Mouse (Mus musculus): Measurements from ENCODE around the gene Rars. TPM values are rescaled to one million over a fixed set of nuclear protein-coding genes. Genes with fewer than 3 reads are reported as not detected.
A peak's percentile ranks its signal among the peaks of the same experiment; 100 is the strongest.

Rars gene
- polyA plus RNA-seq (2016; fragmentation: Nextera tagmentation; extraction: Ambion mirVana) = 92.6 and 106 TPM in 2 replicates

DNA sequence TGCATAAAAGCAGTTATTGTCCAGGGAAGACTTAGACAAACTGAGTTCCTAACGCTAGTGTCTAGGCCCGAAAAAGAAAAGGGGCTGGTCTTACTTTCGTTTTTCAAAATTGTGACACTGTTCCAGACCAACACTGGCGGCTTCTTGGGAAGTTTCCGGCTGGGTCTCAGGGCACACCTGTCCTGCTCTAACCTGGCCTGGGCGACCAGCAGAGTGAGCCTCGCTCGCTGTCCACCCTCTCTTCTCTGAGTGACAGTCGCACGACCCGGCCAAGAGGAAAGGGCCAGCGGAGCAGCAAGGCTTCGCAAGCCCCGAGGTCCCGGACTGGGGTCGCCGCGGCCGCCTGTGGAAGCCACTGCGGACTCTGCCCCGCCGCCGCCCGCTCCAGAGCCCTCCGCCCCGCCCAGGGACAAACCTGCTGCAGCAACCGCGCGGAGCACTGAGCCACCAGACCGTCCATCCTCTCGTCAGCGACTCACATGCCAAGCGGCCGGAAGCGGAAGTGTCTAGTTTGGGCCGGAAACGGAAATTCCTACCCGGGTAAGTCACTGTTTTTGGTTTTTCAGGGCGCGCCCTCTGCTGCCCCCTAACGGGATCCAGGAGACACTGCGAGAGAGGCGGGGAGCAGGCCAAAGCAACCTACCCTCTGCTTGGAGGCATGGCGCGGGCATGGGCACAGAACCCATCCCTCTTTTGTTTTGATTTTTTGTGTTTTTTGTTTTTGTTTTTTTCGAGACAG, at the start of gene Rars:
Gene Rars, minus strand, starts transcription at position 485 of the 739 bp plus-strand sequence.
- Histone ChIP-seq H3K27me3 (ENCODE audit: insufficient read depth, poor library complexity, severe bottlenecking) (no peaks in the 10 kb centered on the region), H3K4me1 (peaks cover 26% of the 10 kb centered on the region), H3K9me3 (no peaks in the 10 kb centered on the region), H3K4me3 (peak within 1 kb of the TSS; percentile 80), H3K27ac (peak within 1 kb of the TSS; percentile 86), H3K36me3 (peaks cover 31% of the 10 kb centered on the region)
- WGBS = 2% methylated on average over 46 of the region's 46 CpGs
- peak; percentile 96 for DNase-seq (ENCODE audit: low spot score)

DNA sequence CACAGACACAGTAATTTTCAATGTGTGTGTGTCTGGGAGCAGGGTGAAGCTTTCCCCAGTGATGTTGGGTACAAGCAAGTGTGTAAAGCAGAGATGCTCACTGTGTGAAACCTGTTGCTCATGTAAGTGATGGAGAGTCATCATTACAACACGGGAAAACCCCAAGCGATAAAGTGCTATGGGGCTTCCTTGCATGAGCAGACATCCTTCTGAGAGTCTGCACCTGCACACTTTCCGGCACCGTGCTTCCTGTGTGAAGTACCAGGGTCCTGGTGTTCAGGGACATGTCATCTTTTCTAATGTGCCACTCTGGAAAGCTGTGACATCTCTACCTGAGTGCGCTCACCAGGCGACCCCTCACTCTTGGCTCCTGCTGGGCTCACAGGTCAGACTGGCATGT, 48.5 kb upstream of the Rars start:
- WGBS = 91% methylated on average over 6 of the region's 6 CpGs
- H3K27ac ChIP-seq = no peak overlapping the region
- peaks cover 14% of the 10 kb centered on the region for H3K4me1 ChIP-seq
- H3K4me3 ChIP-seq = no peak overlapping the region
- H3K36me3 ChIP-seq = no peaks in the 10 kb centered on the region
- H3K9me3 ChIP-seq = no peaks in the 10 kb centered on the region
- no peaks in the 10 kb centered on the region for H3K27me3 ChIP-seq (ENCODE audit: insufficient read depth, poor library complexity, severe bottlenecking)
- DNase-seq (ENCODE audit: low spot score) = no peak

DNA sequence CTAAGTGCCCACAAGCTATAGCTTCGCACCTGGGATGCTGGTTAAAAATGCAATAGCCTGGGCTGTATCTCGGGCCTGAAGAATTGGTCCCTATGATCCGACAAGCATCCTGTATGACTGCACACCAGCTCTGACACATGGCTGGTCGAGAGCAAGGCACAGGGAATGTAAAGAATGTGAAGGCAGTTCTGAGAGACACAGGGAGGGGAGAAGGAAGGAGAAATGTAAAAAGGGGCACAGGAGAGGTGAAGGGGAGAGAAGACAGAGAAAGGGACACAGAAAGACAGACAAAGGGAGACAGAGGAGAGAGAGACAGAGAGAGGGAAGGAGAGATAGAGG, 44.2 kb upstream of the Rars start:
- Histone ChIP-seq H3K27me3 (ENCODE audit: insufficient read depth, poor library complexity, severe bottlenecking) (peaks cover 5% of the 10 kb centered on the region; the same call in 1 of the 2 replicates), H3K9me3 (no peaks in the 10 kb centered on the region), H3K36me3 (no peaks in the 10 kb centered on the region), H3K27ac (peak overlapping the region; percentile 72), H3K4me1 (peaks cover 50% of the 10 kb centered on the region), H3K4me3 (no peak overlapping the region)
- no peak for DNase-seq (ENCODE audit: low spot score)
- WGBS = 20% methylated on average over 4 of the region's 4 CpGs

DNA sequence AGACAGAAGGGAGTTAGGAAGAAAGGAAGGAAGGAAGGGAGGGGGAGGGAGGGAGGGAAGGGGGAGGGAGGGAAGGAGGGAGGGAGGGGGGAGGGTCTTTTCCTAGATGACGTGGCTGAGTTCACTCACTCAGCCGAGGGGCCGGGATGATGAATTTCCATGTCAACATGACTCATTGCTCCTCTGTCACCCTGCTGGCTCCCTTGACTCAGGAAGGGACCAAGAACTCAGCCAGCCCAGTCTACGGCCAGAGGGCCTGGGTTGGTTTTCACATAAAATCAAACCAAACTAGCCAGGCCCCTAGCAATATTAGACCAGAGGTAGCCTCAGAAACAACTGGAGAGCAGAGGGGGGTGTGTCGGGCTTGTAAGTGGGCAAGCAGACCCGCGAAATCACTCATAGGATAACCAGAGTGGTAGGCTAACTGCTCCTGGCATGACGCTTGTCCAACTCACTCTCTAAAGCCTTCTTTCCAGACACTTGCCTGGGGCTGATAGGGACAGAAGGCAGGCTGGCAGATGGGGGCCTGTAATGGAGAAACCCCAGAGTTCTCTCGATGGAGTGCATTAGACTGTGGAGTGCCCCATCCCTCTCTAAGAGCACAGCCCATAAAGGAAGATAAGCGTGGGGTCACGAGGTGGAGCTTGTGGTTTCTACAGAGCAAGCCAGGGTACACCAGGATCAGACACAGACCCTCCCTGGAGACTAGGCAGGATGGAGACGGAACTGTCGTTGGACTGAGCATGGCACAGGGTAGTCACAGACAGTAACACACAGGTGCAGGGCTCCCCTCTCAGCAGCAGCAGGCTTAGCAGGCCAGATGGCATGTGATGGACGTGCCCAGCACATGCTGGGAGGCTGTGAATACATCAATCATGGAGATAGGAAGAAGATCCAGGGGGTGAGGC, 43.6 kb upstream of the Rars start:
- peaks cover 5% of the 10 kb centered on the region; the same call in 1 of the 2 replicates for H3K27me3 ChIP-seq (ENCODE audit: insufficient read depth, poor library complexity, severe bottlenecking)
- no peaks in the 10 kb centered on the region for H3K36me3 ChIP-seq
- no peak overlapping the region for H3K4me3 ChIP-seq
- peak overlapping the region; percentile 72 for H3K27ac ChIP-seq
- H3K4me1 ChIP-seq = peaks cover 52% of the 10 kb centered on the region
- WGBS = 28% methylated on average over 14 of the region's 14 CpGs
- DNase-seq (ENCODE audit: low spot score) = no peak
- no peaks in the 10 kb centered on the region for H3K9me3 ChIP-seq

- Histone ChIP-seq H3K36me3 (peaks cover 6% of the 10 kb centered on the region), H3K4me1 (peaks cover 48% of the 10 kb centered on the region), H3K4me3 (peak overlapping the region; percentile 43; the same call in 1 of the 2 replicates), H3K9me3 (no peaks in the 10 kb centered on the region), H3K27me3 (ENCODE audit: insufficient read depth, poor library complexity, severe bottlenecking) (peaks cover 5% of the 10 kb centered on the region; the same call in 1 of the 2 replicates), H3K27ac (peak overlapping the region; percentile 32; the same call in 1 of the 2 replicates)
- WGBS = 21% methylated on average over 21 of the region's 21 CpGs
- DNase-seq (ENCODE audit: low spot score) = no peak
Measured at GRCm38 (mm10) chr11:35873624-35874244, 39.4 kb upstream of the Rars start.

DNA sequence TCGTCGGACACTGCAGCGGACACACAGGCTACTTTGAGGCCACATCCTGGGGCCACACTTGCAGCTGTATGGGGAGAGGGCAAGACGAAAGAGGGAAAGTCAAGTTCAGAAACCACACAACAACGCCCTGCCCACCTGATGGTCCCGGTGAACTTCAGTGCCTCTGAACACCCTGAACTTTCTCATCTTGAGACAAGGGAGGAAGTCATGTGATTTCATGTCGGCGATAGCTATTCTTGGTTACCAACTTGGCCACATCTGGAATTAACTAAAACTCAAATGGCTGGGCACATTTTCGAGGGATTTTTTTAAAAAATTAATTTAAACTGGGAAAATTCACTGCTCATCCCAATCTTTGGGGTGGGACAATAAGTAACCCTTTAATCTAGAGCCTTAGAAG, 36.7 kb upstream of the Rars start:
- no peak for DNase-seq (ENCODE audit: low spot score)
- peaks cover 9% of the 10 kb centered on the region for H3K36me3 ChIP-seq
- H3K4me1 ChIP-seq = peaks cover 29% of the 10 kb centered on the region
- 81% methylated on average over 9 of the region's 9 CpGs for WGBS
- peaks cover 5% of the 10 kb centered on the region; the same call in 1 of the 2 replicates for H3K27me3 ChIP-seq (ENCODE audit: insufficient read depth, poor library complexity, severe bottlenecking)
- H3K27ac ChIP-seq = no peak overlapping the region
- no peak overlapping the region for H3K4me3 ChIP-seq
- no peaks in the 10 kb centered on the region for H3K9me3 ChIP-seq

- Histone ChIP-seq H3K9me3 (no peaks in the 10 kb centered on the region), H3K27ac (peak overlapping the region; percentile 42)
Measured at GRCm38 (mm10) chr11:35866140-35866539, 31.8 kb upstream of the Rars start.

DNA sequence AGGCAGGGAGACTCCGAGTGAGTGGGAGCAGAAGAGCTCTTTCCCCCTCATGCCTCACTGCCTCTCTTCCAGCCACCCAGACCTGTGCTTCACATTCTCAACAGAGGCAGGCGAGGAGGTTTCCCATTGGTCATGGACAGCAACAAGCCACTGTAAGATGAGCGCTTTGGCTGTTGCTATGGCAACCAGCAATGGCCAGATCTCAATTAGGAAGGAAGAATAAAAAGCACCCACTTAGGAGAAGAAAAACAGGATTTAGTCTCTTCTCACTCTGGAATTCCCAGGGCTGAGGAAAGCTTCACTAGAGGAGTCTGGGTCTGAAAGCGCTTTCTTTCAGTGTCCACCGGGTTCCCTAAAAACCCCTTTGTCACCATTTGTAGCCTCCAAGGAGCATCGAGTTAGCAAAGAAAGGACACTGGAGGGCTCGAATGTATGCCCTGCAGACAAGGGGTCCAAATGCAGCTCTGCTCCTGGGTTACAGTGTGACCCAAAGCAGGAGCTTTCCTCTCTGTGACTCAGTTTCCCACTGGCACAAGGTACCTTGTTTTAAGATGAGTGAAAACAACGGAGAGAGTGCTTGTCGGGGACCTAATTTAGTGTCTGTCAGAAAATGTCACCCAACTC, 30.8 kb upstream of the Rars start:
- no peaks in the 10 kb centered on the region for H3K9me3 ChIP-seq
- H3K36me3 ChIP-seq = peaks cover 12% of the 10 kb centered on the region
- no peak for DNase-seq (ENCODE audit: low spot score)
- H3K4me3 ChIP-seq = no peak overlapping the region
- peak overlapping the region; percentile 37 for H3K27ac ChIP-seq
- H3K27me3 ChIP-seq (ENCODE audit: insufficient read depth, poor library complexity, severe bottlenecking) = no peaks in the 10 kb centered on the region
- H3K4me1 ChIP-seq = peaks cover 33% of the 10 kb centered on the region
- 33% methylated on average over 9 of the region's 9 CpGs for WGBS

More at GRCm38 (mm10) chr11:35866140-35866539, 31.8 kb upstream of the Rars start:
- Histone ChIP-seq H3K27me3 (ENCODE audit: insufficient read depth, poor library complexity, severe bottlenecking) (no peaks in the 10 kb centered on the region), H3K4me1 (peaks cover 33% of the 10 kb centered on the region), H3K36me3 (peaks cover 9% of the 10 kb centered on the region), H3K4me3 (no peak overlapping the region)
- DNase-seq (ENCODE audit: low spot score) = no peak
- WGBS = 45% methylated on average over 7 of the region's 7 CpGs

GRCm38 (mm10) chr11:35863653-35864052, 29.3 kb upstream of the Rars start:
- H3K4me3 ChIP-seq = no peak overlapping the region
- H3K9me3 ChIP-seq = no peaks in the 10 kb centered on the region
- no peak for DNase-seq (ENCODE audit: low spot score)
- H3K4me1 ChIP-seq = peaks cover 35% of the 10 kb centered on the region
- no peaks in the 10 kb centered on the region for H3K27me3 ChIP-seq (ENCODE audit: insufficient read depth, poor library complexity, severe bottlenecking)
- no peak overlapping the region for H3K27ac ChIP-seq
- 62% methylated on average over 5 of the region's 5 CpGs for WGBS
- H3K36me3 ChIP-seq = peaks cover 8% of the 10 kb centered on the region

- H3K36me3 ChIP-seq = peaks cover 10% of the 10 kb centered on the region; the same call in 1 of the 2 replicates
- peaks cover 13% of the 10 kb centered on the region for H3K4me1 ChIP-seq
- 74% methylated on average over 12 of the region's 12 CpGs for WGBS
- no peak overlapping the region for H3K4me3 ChIP-seq
- no peaks in the 10 kb centered on the region for H3K9me3 ChIP-seq
- no peaks in the 10 kb centered on the region for H3K27me3 ChIP-seq (ENCODE audit: insufficient read depth, poor library complexity, severe bottlenecking)
- DNase-seq (ENCODE audit: low spot score) = no peak
- H3K27ac ChIP-seq = no peak overlapping the region
Measured at GRCm38 (mm10) chr11:35857395-35858067, 23.2 kb upstream of the Rars start.

- Histone ChIP-seq H3K27me3 (ENCODE audit: insufficient read depth, poor library complexity, severe bottlenecking) (no peaks in the 10 kb centered on the region), H3K27ac (no peak overlapping the region; the same call in 1 of the 2 replicates)
- DNase-seq (ENCODE audit: low spot score) = no peak
Measured at GRCm38 (mm10) chr11:35856359-35857040, 22.2 kb upstream of the Rars start.

More at GRCm38 (mm10) chr11:35856359-35857040, 22.2 kb upstream of the Rars start:
- H3K9me3 ChIP-seq = no peaks in the 10 kb centered on the region
- H3K36me3 ChIP-seq = peaks cover 17% of the 10 kb centered on the region; the same call in 1 of the 2 replicates
- H3K4me3 ChIP-seq = no peak overlapping the region
- 74% methylated on average over 11 of the region's 11 CpGs for WGBS
- peaks cover 13% of the 10 kb centered on the region for H3K4me1 ChIP-seq
